Mouse (Mus musculus): ENCODE results near the gene 1810010H24Rik. TPM values are rescaled to one million over a fixed set of nuclear protein-coding genes. Genes with fewer than 3 reads are reported as not detected.
A peak's percentile ranks its signal among the peaks of the same experiment; 100 is the strongest.
"Not testable (repeated sequence)": the region's sequence is repeated elsewhere in the genome, so short reads cannot be mapped to it uniquely, and the experiment has no call there.

The 1810010H24Rik gene
- total RNA-seq, 2 experiments from 2014 or later: 2.7 to 3.8 TPM

DNA sequence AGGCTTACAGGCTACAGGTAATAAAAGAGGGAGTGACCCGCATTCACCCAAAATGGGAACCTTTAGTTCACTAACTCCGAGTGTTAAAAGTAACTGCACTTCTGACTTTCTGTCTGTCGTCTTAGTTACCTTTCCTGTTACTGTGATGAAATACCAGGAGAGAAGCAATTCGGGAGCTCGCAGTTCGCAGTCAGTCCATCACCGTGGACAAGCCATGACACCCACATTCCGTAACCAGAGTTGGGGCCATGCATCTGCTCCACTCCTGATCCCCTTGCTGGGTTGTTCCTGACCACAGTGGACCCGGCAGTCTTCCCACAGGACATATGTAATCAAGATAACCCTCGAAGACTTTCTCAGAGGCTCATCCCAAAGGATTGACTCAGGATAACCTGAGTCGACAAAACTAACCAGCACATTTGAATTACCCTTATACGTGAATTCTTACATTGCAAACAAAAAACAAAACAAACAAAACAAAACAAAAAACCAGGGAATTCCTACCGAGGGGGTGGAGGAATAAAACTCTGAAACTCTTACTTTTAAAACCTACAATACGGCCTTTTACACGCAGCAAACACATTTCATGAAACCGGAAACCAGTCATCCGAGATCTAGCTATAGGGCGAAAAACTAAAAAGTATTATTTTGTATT, 13.7 kb upstream of the 1810010H24Rik start:
- intact Hi-C loops (cut with DNase I): no loop called here
- no peak for DNase-seq (ENCODE audit: low spot score in 2 of 2)

DNA sequence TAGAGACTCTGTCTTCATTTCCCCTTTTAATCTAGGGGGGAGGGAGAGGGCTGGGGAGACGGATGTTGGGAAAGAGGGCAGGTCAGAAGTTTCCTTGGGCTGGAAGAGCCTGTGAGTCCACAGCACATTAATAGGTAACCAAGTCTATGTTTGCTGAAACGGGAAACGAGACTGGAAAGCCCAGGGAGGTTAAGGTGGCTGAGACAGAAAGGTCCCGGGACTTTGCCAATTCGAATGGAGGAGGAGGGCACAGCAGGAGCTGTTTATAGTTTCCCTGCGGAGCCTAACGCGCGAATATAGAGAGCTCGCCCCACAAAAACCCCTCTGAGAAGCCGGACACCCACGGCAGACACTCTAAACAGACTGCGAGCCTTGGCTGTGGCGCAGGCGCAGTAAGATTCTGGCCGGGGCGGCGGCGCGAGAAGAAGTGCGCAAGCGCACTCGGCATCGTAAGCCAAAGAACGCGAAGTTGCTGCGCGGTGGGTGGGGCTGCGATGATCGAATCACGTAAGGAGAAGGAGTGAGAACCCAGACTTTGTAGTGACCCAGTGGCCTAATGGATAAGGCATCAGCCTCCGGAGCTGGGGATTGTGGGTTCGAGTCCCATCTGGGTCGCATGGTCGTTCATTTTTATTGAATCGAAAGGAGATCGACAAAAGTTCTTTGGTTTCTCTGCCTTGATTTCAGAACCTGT, 13.0 kb upstream of the 1810010H24Rik start:
- intact Hi-C loops (cut with DNase I): loop anchor here (1.0 kb wide), 1 partner anchor 10 kb away; no protein-coding TSS in a partner anchor
- peak; percentile 97 to 99 for DNase-seq (ENCODE audit: low spot score in 2 of 2)

DNA sequence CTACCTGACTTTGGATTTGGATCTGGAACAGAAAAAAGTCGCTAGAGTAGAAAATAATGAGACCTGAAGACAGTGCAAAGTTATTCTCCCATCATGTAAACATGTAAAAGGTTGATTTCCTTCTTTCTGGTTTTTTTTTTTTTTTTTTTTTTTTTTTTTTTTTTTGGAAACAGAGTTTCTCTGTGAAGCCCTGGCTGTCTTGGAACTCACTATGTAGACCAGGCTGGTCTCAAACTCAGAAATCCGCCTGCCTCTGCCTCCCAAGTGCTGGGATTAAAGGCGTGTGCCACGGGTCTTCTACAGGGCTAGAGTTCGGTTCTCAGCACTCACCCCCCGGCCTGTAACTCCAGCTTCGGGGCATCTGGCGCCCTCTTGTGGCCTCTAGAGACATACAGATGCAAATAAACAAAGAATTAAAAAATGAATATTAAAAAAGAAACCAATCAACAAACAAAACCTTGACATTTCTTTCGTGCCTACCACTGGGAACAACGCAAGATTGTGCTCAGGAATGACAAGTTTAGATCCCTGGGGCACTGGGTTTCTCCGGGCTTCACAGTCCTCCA, 11.4 kb upstream of the 1810010H24Rik start:
- DNase-seq (ENCODE audit: low spot score in 2 of 2): no peak
- intact Hi-C loops (cut with DNase I): no loop called here

DNA sequence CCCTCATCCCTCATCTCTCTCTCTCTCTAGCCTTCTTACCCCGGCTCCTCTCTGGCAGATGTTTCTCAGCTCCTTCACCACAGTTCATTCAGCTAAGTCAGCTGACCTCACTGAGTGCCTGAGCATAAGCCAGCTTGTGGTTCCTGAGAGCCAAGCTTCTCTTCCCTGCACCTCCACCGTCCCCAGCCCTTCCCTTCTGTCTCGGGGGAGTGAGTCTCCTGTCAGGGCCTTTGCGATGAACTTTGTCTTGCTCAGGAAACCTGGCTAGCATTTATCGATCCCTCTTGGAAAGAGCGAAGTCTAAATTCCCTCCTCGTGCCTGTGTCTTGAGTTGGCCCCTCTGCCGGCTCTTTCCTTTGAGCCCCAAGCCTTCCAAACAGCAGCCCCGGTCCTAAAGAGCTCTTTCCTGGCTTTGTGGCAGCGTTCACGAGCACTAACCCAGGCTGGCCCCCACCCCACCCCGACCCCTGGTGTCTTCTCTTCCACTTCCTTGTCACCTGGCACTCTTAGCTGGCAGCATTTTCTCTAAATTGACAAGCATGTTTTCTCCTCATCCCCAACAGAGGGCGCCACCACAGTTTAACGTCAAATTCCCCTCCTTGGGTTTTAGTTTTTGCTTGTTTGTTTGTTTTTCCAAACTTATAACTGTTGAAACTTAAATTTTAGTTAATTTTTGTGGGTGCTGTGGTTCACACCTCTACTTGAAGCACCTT, 10.7 kb upstream of the 1810010H24Rik start:
- DNase-seq (ENCODE audit: low spot score in 2 of 2): no peak

DNA sequence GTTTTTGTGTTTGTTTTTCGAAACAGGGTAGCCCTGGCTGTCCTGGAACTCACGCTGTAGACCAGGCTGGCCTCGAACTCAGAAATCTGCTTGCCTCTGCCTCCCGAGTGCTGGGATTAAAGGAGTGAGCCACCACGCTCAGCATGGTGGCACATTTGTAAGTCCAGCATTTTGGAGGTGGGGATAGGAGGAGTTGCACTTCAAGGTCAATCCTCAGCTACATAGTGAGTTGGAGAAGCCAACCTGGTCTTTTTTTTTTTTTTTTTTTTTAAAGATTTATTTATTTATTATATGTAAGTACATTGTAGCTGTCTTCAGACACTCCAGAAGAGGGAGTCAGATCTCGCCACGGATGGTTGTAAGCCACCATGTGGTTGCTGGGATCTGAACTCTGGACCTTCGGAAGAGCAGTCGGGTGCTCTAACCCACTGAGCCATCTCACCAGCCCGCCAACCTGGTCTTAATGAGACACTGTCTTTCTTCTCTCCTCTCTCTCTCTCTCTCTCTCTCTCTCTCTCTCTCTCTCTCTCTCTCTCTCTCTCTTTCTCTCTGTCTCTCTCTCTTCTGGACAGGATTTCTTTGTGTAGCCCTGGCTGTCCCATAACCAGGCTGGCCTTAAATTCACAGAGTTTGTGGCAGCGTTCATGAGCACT, 9.8 kb upstream of the 1810010H24Rik start:
- DNase-seq (ENCODE audit: low spot score in 2 of 2); intact Hi-C loops (cut with DNase I): not testable (repeated sequence)

More for the DNA sequence above, 10.7 kb upstream of the 1810010H24Rik start:
- intact Hi-C loops (cut with DNase I): no loop called here

DNA sequence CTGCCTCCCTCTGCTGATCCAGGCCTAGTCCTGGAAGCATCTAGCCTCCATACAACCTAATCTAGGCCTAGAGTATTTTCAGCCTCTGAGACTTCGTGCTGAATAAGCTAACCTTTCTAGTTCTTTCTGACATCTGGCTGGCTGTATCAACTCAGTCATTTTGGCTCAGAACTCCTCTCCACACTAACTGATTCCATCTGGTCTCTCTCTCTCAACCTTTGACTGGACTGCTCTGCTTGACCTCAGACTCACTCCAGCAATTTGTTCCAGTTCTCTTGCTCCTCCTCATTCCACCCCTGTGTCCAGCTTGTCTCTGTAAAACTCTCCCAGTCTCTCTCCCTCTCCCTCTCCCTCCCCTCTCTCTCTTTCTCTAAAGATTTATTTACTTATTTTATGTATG, 8.6 kb upstream of the 1810010H24Rik start:
- intact Hi-C loops (cut with DNase I): no loop called here
- DNase-seq (ENCODE audit: low spot score in 2 of 2): no peak

DNA sequence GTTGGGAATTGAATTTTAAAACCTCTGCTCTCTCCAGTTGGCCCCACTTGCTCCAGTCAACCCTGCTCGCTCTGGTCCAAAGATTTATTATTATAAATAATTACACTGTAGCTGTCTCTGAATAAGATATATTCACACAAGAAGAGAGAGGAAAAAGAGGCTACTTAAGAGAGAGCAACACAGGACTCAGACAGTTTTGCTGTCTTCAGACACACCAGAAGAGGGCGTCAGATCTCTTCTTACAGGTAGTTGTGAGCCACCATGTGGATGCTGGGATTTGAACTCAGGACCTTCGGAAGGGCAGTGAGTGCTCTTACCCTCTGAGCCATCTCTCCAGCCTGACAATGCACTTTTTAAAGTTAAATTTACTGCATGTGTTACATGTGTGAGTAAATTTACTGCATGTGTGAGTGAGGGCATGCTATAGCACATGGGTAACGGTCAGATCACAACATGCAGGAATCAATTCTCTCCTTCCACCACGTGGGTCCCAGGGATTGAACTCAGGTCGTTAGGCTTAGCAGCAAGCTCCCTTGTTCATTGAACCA, 8.1 kb upstream of the 1810010H24Rik start:
- no peak for DNase-seq (ENCODE audit: low spot score in 2 of 2)
- intact Hi-C loops (cut with DNase I): no loop called here

DNA sequence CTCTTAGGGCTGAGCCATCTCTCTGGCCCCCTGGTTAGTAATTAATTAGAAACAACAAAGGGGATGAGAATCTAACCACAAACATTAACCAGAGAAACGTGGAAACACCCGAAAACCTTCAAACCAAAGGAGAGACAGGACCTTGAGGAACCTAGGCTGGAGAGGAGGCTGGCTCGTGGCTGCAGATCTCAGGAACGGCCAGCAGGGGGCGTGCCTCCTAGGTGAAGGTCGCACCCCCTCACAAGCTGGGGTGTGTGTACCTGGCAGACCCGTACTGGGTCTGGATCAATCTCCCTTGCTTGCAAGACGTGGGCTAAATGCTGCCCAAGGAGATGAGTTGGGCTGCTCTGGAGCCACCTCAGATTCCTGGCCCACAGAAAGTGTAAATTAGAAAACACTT, 6.9 kb upstream of the 1810010H24Rik start:
- intact Hi-C loops (cut with DNase I): no loop called here
- no peak for DNase-seq (ENCODE audit: low spot score in 2 of 2)

DNA sequence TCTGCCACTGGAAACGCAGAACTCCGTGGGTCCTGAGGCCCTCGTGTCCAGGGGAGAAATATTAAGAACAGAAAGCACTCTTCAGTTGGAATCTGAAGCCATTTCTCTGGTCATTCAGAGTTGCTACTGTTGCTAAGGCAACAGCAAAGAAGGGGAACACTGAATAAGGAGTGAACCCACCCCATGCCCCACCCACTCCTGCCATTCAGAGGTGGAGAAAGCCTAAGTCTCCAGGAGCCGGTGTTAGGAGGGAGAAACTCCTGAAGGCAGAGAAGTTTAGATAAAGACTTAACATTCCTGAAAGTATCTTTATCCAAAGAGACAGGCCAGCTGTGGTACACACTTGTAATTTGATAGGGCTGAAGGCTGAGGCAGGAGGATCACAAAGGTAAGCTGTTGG, 6.2 kb upstream of the 1810010H24Rik start:
- DNase-seq (ENCODE audit: low spot score in 2 of 2): no peak
- intact Hi-C loops (cut with DNase I): no loop called here

DNA sequence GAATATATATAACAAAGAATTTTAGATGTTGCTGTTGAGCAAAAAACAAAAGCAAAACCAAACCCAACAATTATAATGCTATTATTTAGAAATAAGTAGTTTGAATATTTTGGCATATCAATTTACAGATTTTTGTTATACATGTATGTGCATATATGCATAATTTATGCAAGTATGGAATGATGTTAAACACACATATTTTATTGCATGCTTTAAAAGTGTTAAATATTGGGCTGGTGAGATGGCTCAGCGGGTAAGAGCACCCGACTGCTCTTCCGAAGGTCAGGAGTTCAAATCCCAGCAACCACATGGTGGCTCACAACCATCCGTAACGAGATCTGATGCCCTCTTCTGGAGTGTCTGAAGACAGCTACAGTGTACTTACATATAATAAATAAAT, 5.8 kb upstream of the 1810010H24Rik start:
- intact Hi-C loops (cut with DNase I); DNase-seq (ENCODE audit: low spot score in 2 of 2): not testable (repeated sequence)

DNA sequence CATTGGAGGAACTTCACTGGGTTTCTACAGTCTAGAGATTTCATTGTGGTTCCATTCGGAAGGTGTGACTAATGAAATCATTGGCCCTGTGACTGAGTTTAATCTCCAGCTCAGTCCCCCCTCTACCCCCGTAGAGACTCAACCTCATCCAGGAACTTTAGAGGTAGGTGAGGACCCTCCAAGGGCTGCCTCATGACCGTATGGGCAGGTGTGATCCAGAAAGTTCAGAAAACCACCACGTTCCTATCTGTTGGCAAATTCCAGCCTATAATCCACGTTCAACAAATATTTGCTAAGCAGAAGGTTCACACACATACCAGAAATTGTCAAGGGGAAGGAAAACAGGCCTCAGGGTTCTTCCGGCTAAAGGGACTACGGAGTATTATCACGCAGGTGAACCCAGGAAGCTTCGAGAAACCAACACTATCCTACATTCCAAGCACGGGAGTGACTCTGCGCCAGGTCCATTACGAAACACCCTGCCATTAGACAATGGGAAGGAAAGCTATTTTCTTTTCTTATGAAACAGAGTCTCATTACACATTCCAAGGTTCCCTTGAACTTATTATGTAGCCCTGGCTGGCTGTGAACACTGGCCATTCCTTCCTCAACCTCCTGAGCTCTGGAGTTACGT, 3.3 kb upstream of the 1810010H24Rik start:
- intact Hi-C loops (cut with DNase I): no loop called here
- no peak for DNase-seq (ENCODE audit: low spot score in 2 of 2)

DNA sequence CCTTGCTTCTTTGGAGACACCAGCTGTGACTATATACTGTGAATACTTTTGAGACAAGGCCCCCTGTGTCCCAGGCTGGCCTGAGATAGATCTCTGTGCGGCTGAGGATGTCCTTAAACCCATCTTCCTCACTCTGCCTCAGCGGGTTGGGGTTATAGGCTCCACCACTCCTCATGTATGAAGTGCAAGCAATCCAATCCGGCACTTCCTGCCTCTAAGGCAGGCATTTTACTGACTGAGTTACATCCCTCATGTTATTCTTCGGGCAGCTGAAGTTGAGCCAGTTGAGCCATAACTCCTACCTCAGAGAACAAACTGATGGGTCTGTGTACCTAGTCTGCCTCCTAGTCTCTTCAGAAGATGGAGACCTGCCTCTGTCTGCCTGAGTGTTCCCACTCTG, 1.1 kb upstream of the 1810010H24Rik start:
- no peak for DNase-seq (ENCODE audit: low spot score in 2 of 2)
- intact Hi-C loops (cut with DNase I): no loop called here

DNA sequence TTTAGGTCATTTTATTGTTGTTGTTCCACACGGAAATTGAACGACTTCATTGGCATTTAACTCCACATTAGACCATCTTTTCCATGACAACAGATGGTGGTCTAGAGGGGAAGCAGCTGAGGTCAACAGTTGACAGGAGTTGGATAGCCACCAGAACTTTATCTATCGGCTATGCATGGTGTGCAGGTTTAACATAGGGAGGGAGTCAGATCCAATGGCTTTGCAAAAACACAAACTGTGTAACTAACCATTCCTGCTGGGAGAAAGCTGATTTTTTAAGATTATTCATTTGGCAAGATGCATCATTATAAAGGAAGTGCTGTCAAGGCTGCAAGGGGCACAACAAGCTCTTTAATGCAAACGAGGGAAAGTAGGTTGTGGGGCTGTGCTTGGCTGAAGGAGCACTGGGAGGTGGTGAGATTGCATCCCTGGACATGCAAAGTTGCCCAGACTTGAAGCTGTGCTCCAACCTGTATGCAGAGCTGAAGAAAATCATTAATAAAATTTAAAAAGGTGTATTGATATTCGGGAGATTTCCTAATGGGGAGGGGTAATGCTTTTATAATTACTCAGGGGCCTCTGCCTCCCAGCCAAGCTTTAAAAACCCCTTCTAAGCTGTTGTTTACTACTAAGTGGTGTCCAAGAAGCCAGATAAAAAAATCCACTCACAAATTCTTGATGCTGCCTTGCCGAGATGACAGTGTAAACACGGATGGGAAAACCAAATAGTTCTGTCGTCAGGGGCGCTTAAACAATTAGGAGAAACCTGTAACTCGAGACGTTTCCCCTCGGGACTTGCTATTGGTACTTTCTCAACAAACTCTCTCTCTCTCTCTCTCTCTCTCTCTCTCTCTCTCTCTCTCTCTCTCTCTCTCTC, 1.3 kb downstream of the 1810010H24Rik start:
- intact Hi-C loops (cut with DNase I): no loop called here
- DNase-seq (ENCODE audit: low spot score in 2 of 2): no peak

DNA sequence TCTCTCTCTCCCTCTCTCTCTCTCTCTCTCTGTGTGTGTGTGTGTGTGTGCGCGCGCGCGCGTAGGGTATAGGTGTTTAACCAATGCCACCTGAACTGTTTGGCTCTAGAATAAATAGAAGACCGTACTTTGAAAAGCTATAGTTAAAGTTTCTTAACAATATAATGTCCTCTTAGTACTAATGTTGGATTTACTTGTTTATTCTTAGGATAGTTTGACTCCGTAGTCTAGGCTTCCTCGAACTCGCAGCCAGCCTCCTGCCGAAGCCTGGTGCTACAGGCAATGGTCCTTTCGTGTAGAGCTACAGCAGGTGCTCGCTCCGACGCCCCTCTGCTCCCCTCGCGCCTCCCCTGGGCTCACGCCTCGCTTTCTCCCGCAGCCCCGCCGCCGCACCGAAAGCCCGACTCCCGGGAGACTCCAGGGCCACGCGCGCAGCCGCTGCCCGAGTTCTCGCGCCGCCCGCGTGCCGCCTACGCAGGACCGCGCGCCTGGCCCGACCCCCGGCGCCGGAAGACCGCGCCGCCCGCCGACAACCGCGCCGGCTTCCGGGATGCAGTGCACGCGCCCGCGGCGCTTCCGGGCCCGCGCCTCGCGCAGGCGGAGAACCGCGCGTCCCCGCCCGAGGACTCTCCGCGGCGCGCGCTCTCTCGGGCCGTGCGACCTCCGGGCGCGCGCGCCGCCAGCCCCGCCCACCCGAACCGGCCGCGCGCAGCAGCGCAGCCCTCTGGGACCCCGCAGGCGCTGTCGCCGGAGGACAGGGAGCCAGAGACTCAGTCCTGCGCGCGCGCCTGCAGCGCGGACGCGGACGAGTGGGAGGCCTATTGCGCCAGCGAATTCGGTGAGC, 2.2 kb downstream of the 1810010H24Rik start:
- DNase-seq (ENCODE audit: low spot score in 2 of 2): peak; percentile 88 to 94
- intact Hi-C loops (cut with DNase I): no loop called here

DNA sequence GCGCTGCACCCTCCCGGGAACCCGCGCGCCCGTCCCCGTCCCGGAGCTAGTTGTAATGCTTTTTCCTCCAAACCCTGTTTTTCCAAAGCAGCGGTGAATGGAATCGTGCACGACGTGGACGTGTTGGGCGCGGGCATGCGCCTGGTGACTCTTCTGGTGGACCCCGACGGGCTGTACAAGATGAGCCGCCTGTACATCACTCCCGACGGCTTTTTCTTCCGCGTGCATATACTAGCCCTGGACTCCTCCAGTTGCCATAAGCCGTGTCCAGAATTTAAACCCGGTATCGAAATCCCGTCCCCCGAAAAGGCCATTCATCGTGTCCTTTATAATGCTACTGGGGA, 2.8 kb downstream of the 1810010H24Rik start:
- intact Hi-C loops (cut with DNase I): no loop called here
- no peak for DNase-seq (ENCODE audit: low spot score in 2 of 2)

DNA sequence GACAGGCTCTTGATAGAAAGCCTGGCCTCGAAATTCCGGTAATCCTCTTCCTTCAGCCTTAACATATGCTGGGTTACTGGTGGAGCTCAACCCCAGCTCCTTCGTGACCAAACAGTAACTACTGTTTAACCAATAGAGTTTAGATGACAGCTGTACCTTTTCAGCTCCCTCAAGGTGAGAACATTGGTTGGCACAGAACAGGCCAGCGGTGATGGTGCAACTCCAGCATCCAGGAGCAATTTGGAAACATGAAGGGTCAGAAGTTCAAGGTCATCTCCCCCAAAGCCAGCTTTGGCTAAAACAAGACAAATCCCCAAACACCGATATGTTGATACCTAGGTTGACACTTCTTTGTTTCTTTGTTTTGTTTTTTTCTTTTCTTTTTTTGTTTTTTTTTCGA, 3.3 kb downstream of the 1810010H24Rik start:
- intact Hi-C loops (cut with DNase I): no loop called here
- no peak for DNase-seq (ENCODE audit: low spot score in 2 of 2)

DNA sequence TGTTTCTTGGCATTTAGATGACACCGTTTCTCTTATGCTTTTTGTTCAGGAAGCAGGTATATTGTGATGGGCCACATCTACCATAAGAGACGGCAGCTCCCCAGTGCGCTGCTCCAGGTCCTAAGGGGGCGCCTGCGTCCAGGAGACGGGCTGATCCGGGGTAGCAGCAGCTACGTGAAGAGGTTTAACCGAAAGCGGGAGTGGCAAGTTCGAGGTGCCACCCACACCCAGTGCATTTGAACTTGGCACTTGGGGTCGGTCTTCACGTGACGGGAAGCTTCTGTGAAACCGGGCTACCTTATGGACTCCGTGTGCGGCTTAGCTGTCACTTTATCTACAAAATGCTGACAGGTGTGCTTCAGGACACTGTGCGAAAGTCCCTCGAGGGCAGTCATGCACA, 4.1 kb downstream of the 1810010H24Rik start:
- intact Hi-C loops (cut with DNase I): no loop called here

More for the DNA sequence above, 4.1 kb downstream of the 1810010H24Rik start:
- no peak for DNase-seq (ENCODE audit: low spot score in 2 of 2)

All from left cerebral cortex, postnatal 14 days (tissue).